Mouse (Mus musculus) hindbrain, embryonic 10.5 days (tissue): ENCODE data around the gene Stk10. TPM values are rescaled to one million over a fixed set of nuclear protein-coding genes. Genes with fewer than 3 reads are reported as not detected.
A peak's percentile ranks its signal among the peaks of the same experiment; 100 is the strongest.

Source experiments
- DNase-seq: peaks from one replicate; pipeline ENCODE4 v3.0.0-alpha.2; 2017; ENCODE audit warnings: low spot score
- H3K27ac ChIP-seq: fragments of 300-500 bp; sonication (generic); 2 replicates; pipeline ENCODE4 v1.5.1; 2016; ENCODE audit warnings: mild to moderate bottlenecking, moderate library complexity
- H3K27me3 ChIP-seq: fragments of 300-500 bp; sonication (generic); 2 replicates; pipeline ENCODE4 v1.6.1; 2016; ENCODE audit warnings: mild to moderate bottlenecking; ENCODE audit not compliant: poor library complexity, insufficient read depth, severe bottlenecking
- H3K36me3 ChIP-seq: fragments of 300-500 bp; sonication (generic); 2 replicates; pipeline ENCODE4 v1.6.1; 2016; ENCODE audit warnings: mild to moderate bottlenecking, moderate library complexity
- H3K4me1 ChIP-seq: fragments of 300-500 bp; sonication (generic); replicated peaks from 2 replicates; pipeline ENCODE4 v1.6.1; 2016; ENCODE audit warnings: mild to moderate bottlenecking
- H3K4me3 ChIP-seq: fragments of 300-500 bp; sonication (generic); 2 replicates; pipeline ENCODE4 v1.5.1; 2016; ENCODE audit warnings: mild to moderate bottlenecking, moderate library complexity
- H3K9me3 ChIP-seq: fragments of 300-500 bp; sonication (generic); 2 replicates; pipeline ENCODE4 v1.6.1; 2016; ENCODE audit warnings: mild to moderate bottlenecking, moderate library complexity
- WGBS: fragments of 180-500 bp; shearing (Covaris S2); methylation state at CpG from one replicate; pipeline ENCODE4 v1.1.7; 2016; 5-methylcytosine and 5-hydroxymethylcytosine counted together
- polyA plus RNA-seq: library from polyadenylated mRNA; unstranded; fragments of >200 nt; fragmentation: Nextera tagmentation; extraction: Ambion mirVana; gene quantifications from 2 replicates; pipeline ENCODE4 v1.2.1, GENCODE M21; 2016

Gene Stk10
- polyA plus RNA-seq, 1 experiment from 2014 or later = 3.0 TPM

DNA sequence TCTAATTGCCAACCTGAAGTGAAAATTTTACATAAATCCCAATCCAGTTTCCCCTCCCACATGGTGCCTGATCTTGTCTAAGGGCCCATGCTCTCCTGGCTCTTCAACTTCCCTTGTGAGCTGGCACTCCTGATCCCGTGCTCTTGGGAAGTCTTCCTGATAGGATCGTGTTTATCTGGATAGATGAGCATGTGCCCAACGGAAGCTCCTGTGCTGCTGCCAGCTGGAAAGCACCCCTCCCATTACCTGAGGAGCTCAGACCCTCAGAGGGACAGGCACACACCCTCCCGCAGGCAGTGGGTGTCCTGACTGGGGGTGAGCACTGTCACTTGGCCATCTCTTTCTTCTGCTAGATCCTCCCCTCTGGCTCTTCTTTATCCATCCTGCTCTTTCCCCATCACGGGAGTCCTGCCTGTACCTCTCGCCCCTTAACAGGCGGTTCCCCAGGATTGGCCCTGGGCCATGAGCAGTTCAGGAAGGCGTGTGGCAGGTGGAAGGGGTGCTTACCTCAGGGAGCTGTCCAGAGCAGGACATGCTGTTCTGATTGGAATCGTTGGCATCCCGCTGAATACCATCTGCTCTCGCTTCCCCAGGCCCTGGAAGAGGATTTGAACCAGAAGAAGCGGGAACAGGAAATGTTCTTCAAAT is 88.8 kb downstream of the Stk10 start:
- Histone ChIP-seq H3K36me3 (no peaks in the 10 kb centered on the region), H3K9me3 (no peaks in the 10 kb centered on the region), H3K27ac (no peak overlapping the region), H3K4me3 (no peak overlapping the region), H3K4me1 (peaks cover 51% of the 10 kb centered on the region), H3K27me3 (peaks cover 5% of the 10 kb centered on the region; the same call in 1 of the 2 replicates)
- WGBS = 82% methylated on average over 12 of the region's 12 CpGs
- no peak for DNase-seq

DNA sequence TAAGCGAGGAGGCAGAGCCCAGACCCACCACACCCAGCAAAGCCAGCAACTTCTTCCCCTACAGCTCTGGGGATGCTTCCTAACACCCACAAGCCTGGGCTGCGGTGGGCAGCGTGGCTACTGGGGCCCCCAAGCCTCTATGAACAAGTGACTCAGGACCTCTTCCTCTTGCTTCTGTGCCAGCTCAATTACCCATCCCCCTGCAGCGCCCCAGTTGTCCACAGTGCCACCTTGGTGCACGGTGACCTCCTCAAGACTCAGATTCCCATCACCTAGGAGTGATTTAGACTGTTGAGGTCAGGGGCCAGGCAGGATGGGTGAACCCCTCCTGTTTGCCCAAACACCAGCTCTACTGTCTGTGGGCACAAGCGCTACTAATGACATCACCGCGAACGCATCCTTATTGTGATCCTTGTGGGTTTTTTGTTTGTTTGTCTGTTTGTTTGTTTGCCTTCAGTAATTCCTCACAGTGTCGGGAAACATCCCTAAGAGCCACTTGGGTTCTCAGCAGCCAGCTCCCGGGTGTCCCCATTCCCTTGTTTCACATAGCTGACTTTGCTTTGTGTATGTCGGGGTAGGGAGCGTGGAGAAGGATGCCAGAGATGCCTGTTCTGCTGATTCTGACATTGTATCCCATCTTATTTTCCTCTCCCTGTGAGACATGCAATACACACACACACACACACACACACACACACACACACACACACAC is 89.5 kb downstream of the Stk10 start:
- no peak overlapping the region for H3K27ac ChIP-seq
- H3K9me3 ChIP-seq = no peaks in the 10 kb centered on the region
- no peak for DNase-seq
- no peak overlapping the region for H3K4me3 ChIP-seq
- H3K36me3 ChIP-seq = no peaks in the 10 kb centered on the region
- 87% methylated on average over 13 of the region's 13 CpGs for WGBS
- H3K27me3 ChIP-seq = peaks cover 5% of the 10 kb centered on the region; the same call in 1 of the 2 replicates
- H3K4me1 ChIP-seq = peaks cover 51% of the 10 kb centered on the region

DNA sequence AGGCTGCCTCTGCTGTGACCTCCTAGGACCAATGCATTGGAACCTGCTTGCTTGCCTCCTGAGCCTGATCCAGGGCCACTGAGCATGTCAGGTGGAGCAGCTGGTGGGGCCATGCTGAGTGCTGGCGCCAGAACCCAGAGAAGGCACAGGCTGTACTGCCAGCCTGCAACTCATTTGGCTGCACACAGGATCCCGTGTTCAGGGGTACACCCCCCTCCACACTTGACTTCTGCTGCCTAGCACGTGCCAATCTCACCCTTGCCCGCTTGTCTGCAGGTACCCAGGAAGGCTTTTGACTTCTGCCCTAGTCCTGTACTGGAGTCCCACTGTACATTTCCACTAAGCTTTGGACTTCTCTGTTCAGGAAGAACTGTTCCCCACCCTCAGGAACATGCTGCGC is 90.1 kb downstream of the Stk10 start:
- peaks cover 5% of the 10 kb centered on the region; the same call in 1 of the 2 replicates for H3K27me3 ChIP-seq
- peaks cover 47% of the 10 kb centered on the region for H3K4me1 ChIP-seq
- no peaks in the 10 kb centered on the region for H3K9me3 ChIP-seq
- no peaks in the 10 kb centered on the region for H3K36me3 ChIP-seq
- no peak for DNase-seq
- WGBS = 82% methylated on average over 5 of the region's 5 CpGs
- 0 out of 2 replicates have a peak overlapping the region, but pooled peaks have one; percentile 37 for H3K27ac ChIP-seq
- H3K4me3 ChIP-seq = no peak overlapping the region

DNA sequence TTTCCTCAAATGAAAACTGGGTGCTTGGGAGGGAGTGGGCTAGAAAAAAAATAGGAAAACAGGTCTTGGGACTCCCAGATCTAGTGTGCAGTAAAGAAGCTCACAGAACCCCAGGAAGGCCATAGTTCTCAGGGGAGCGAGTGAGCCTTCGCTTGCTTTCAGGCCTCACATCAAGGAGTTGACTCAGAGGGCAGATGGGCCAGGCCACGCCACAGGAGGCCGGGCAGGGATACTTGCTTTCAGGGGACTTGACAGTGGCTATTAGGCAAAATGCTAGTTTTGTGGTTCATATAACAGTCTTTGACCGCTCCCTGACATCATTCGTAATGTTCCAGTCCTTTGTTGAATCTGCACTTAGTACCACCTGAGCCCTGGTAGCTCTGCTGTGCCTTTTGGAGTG is 90.8 kb downstream of the Stk10 start:
- WGBS = 68% methylated on average over 6 of the region's 6 CpGs
- Histone ChIP-seq H3K27me3 (peaks cover 5% of the 10 kb centered on the region; the same call in 1 of the 2 replicates), H3K9me3 (no peaks in the 10 kb centered on the region), H3K4me3 (no peak overlapping the region), H3K4me1 (peaks cover 45% of the 10 kb centered on the region), H3K27ac (no peak overlapping the region), H3K36me3 (no peaks in the 10 kb centered on the region)
- no peak for DNase-seq

DNA sequence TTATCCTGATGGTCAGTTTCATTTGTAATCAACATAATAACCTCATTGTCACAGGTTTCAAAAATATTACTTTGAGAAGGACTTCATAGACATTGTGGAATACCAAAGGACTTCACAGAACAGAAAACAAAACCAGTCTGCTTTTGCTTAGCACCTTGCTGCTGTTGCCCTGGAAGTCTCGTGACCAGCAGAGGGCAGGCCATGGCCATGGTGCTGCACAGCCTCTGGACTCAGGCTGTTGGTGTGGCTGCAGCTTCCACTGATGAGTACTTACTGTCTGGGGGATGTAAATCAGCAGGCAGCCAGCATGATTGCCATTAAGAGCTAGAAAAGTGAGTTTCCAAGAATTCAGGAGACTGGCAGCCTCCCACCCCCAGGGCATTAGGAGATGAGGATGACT is 92.6 kb downstream of the Stk10 start:
- WGBS = 64% methylated on average over 1 of the region's 1 CpGs
- Histone ChIP-seq H3K4me1 (peaks cover 27% of the 10 kb centered on the region), H3K4me3 (no peak overlapping the region), H3K27me3 (peaks cover 5% of the 10 kb centered on the region; the same call in 1 of the 2 replicates), H3K27ac (no peak overlapping the region), H3K9me3 (no peaks in the 10 kb centered on the region), H3K36me3 (no peaks in the 10 kb centered on the region)
- DNase-seq = peak; percentile 36

DNA sequence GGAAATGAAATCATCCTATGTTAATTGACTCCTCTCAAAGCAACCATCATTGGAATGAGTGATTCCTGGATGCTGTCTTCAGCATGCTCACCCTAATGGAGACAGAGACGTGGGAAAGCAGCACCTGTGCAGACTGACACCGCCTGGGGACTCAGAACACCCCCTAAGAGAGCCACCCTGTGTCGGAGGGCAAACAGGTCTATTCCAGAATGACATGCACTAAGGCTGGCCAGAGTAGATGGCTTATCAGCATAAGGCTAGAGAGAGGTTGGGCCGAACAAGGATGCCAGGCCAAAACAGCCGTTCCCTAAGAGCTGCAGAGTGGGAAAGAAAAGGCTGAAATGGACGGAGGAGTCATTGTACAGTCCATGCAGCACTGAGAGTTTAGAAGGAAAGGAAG is 93.0 kb downstream of the Stk10 start:
- Histone ChIP-seq H3K27ac (no peak overlapping the region), H3K27me3 (peaks cover 5% of the 10 kb centered on the region; the same call in 1 of the 2 replicates), H3K36me3 (no peaks in the 10 kb centered on the region), H3K4me1 (peaks cover 23% of the 10 kb centered on the region), H3K4me3 (no peak overlapping the region), H3K9me3 (no peaks in the 10 kb centered on the region)
- 86% methylated on average over 6 of the region's 6 CpGs for WGBS
- DNase-seq = no peak

DNA sequence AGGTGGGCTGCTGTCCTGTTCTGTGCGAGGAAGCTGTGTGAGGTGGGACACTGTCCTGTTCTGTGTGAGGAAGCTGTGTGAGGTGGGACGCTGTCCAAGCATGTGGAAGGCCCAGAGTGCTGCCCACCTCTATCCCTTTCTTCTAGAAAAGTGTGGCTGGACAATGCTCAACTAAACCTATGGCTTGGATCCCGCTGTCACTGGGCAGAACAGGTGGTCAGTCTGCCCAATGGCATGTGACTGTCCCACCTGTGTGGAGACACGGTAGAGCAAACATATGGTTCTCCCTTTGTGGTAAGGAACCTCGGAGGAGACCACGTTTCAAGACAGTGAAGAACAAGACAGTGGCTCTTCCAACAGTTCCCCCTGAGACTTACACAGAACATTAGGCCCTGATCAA is 94.8 kb downstream of the Stk10 start:
- H3K27me3 ChIP-seq = no peaks in the 10 kb centered on the region
- 83% methylated on average over 6 of the region's 6 CpGs for WGBS
- DNase-seq = no peak
- no peak overlapping the region for H3K4me3 ChIP-seq
- H3K9me3 ChIP-seq = no peaks in the 10 kb centered on the region
- H3K27ac ChIP-seq = no peak overlapping the region
- H3K36me3 ChIP-seq = no peaks in the 10 kb centered on the region
- H3K4me1 ChIP-seq = peaks cover 13% of the 10 kb centered on the region

DNA sequence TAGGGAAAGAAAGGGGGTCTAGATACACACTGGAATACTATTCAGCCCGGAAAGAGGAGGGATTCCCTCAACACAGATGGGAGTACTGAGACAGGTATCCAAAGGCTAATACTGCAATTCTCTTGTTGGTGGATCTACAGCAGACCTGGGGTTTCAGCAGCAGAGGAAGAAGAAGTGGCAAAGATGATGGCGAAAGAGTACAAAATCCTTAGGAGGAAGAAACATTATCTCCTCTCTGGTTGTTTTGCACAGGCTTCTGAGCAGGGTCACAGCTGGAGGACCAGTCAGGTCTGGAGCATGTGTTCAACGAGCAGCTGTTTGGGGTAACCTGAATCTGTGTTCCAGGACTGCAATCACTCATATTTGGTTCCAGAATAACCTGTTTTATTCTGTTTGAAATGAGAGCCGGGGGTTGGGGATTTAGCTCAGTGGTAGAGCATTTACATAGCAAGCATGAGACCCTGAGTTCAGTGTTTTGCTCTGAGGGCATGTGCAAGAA is 96.7 kb downstream of the Stk10 start:
- Histone ChIP-seq H3K27me3 (no peaks in the 10 kb centered on the region), H3K27ac (no peak overlapping the region), H3K36me3 (no peaks in the 10 kb centered on the region), H3K9me3 (no peaks in the 10 kb centered on the region), H3K4me3 (no peak overlapping the region), H3K4me1 (no peaks in the 10 kb centered on the region)
- 84% methylated on average over 4 of the region's 4 CpGs for WGBS
- no peak for DNase-seq

DNA sequence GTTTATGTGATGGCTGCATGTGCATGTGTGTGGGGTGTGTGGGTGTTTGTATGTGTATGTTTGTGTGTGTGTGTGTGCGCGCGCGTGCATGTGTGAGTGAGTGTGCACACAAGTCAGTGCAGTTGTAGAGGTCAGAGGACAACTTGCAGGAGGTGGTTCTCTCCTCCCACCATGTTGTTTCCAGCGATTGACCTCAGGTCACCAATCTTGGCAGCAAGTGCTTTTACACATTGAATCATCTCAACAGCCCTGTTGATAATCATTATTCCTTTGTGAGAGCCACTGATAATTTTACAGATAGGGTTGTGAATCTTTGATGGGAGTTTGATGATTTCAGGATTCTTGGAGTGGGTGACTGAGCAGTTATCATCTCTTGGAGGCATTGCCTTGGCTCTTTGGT is 99.6 kb downstream of the Stk10 start:
- no peaks in the 10 kb centered on the region for H3K9me3 ChIP-seq
- no peak overlapping the region for H3K27ac ChIP-seq
- DNase-seq = no peak
- H3K36me3 ChIP-seq = no peaks in the 10 kb centered on the region
- H3K4me3 ChIP-seq = no peak overlapping the region
- no peaks in the 10 kb centered on the region for H3K27me3 ChIP-seq
- no peaks in the 10 kb centered on the region for H3K4me1 ChIP-seq
- 95% methylated on average over 5 of the region's 5 CpGs for WGBS

DNA sequence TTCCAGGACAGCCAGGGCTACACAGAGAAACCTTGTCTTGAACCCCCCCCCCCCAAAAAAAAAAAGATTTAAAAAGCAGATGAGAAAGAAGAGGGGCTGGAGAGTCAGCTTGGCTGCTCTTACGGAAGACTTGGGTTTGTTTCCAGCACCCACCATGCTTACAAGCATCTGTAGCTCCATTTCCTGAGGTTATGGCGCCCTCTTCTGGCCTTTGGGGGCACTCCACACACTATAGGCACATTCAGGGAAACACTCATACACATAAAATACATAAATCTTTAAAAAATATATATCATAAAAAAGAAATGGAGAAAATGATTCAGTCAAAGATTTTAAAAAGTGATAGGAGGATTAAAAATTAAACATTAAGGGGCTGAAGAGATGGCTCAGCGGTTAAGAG is 100.4 kb downstream of the Stk10 start:
- no peak overlapping the region for H3K27ac ChIP-seq
- WGBS = 70% methylated on average over 3 of the region's 3 CpGs
- H3K27me3 ChIP-seq = no peaks in the 10 kb centered on the region
- DNase-seq = no peak
- H3K4me1 ChIP-seq = no peaks in the 10 kb centered on the region
- H3K36me3 ChIP-seq = no peaks in the 10 kb centered on the region
- no peaks in the 10 kb centered on the region for H3K9me3 ChIP-seq
- no peak overlapping the region for H3K4me3 ChIP-seq

DNA sequence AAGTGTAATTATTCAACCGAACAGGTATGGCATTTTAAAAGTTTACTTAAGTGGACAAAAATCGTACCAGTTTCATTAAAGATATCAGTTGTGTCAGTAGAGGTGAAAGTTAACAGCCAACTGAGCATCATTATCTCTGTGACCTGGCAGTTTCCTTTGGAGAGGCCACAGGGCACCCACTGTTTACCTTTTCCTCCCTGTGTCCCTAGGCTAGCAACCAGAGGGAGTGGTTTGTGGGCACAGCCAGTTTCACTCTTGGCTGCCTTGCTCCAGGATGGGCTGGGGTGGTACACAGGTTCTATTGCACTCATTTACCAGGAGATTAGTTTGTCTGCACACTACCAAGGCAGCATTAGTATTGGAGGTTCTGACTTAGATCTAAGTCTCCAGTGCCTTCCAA is 101.0 kb downstream of the Stk10 start:
- Histone ChIP-seq H3K4me3 (no peak overlapping the region), H3K27me3 (no peaks in the 10 kb centered on the region), H3K9me3 (no peaks in the 10 kb centered on the region), H3K4me1 (no peaks in the 10 kb centered on the region), H3K27ac (no peak overlapping the region), H3K36me3 (no peaks in the 10 kb centered on the region)
- DNase-seq = no peak
- WGBS = 89% methylated on average over 2 of the region's 2 CpGs

DNA sequence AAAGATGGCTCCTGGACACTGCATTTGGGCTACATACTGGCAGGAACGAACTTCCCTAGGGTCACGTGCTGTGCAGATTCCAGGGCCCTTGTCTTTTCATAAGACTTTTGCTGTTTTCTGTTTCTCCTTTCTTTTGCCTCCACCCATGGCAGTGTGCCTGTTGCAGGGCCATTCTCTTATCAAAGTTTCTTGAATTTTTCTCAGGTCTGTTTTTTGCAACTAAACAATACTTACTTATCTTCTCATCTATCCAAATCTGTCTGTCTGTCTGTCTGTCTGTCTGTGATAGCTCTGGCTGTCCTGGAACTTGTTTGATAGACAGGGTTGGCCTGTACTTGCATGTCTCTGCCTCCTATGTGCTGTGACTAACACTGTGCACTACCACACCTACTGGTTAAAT is 101.7 kb downstream of the Stk10 start:
- no peaks in the 10 kb centered on the region for H3K9me3 ChIP-seq
- H3K36me3 ChIP-seq = no peaks in the 10 kb centered on the region
- no peak for DNase-seq
- WGBS = 57% methylated on average over 2 of the region's 2 CpGs
- H3K4me1 ChIP-seq = no peaks in the 10 kb centered on the region
- no peak overlapping the region for H3K27ac ChIP-seq
- H3K27me3 ChIP-seq = no peaks in the 10 kb centered on the region
- H3K4me3 ChIP-seq = no peak overlapping the region

DNA sequence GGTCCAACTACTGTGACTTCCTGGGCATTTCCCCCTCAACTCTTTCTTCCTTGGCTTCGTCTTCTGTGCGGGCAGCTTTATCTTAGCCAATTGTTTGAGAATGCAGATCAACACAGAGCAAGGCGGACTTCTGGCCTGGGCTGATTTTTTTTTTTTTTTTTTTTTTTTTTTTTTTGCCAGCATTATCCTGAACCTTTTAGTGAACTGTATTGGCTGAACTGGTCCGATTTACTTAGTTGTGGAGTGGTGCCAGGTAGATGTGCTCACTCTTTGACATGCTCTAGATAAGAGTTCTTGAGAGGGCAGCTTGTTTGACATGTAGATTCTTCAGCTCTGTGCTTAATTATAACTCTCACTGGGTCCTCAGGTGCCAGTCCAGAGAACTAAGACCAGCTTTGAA is 103.2 kb downstream of the Stk10 start:
- Histone ChIP-seq H3K4me3 (no peak overlapping the region), H3K36me3 (no peaks in the 10 kb centered on the region), H3K4me1 (peaks cover 8% of the 10 kb centered on the region), H3K27ac (no peak overlapping the region), H3K9me3 (no peaks in the 10 kb centered on the region), H3K27me3 (no peaks in the 10 kb centered on the region)
- 84% methylated on average over 4 of the region's 4 CpGs for WGBS
- DNase-seq = no peak
